Mouse (Mus musculus) liver, embryonic 14.5 days (tissue): Measurements from ENCODE around the gene Limk2.

Experiments
- CTCF ChIP-seq: IDR thresholded peaks from 2 replicates; pipeline ENCODE4 v1.5.1; 2016; ENCODE audit warnings: antibody characterized with exemption, low read depth, control low read depth
- EP300 ChIP-seq: IDR thresholded peaks from 2 replicates; pipeline ENCODE4 v1.6.1; 2016; ENCODE audit warnings: antibody characterized with exemption, low read depth

- TF ChIP-seq CTCF: peak; percentile 35; the same call in 1 of the 2 replicates
- TF ChIP-seq EP300: no peak
These were observed 78.4 kb downstream of the Limk2 start for GRCm38 (mm10) chr11:3330566-3330965.
